Mouse (Mus musculus) liver, embryonic 14.5 days (tissue): ENCODE results near the gene Psmd8.

ENCODE experiments used
- CTCF ChIP-seq: IDR thresholded peaks from 2 replicates; pipeline ENCODE4 v1.5.1; 2016; ENCODE audit warnings: antibody characterized with exemption, low read depth, control low read depth
- EP300 ChIP-seq: IDR thresholded peaks from 2 replicates; pipeline ENCODE4 v1.6.1; 2016; ENCODE audit warnings: antibody characterized with exemption, low read depth

DNA sequence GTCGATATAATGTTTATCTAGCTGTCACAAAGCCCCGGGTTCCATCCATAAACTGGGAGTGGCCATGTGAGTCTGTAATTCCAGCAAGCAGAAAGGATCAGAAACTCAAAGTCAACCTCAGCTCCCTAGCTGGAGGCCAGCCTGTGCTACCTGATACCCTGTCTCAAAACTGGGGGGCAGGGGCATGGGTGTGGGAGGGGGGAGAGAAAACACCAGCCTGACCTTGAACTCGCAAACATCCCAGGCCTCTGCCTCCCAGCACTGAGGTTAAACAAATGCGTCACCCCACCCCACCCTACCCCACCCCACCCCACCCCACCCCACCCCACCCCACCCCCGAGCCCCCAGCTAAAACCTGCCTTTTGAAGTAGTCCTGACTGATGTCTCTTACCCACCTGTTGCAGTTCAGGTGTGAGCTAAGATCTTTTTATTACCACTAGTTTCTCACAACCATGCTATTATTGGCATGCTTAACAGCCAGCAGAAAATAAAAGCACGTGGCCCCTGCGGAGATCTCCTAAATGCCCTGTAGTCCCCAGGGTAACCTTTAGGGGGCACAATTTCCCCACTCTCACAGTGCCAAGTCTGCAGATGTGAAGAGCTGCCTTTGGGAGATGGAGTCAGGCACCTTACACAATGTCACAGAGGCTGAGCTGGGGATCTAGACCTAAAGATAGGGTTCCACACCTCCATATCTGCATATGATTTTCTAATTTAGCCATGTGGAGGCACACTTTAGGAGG, 54.2 kb downstream of the Psmd8 start:
- TF ChIP-seq CTCF (peak; percentile 76), EP300 (no peak)
